Mouse (Mus musculus) cerebellum, postnatal 36 days (tissue): Measurements from ENCODE around the gene Igsf10.
"Not testable (repeated sequence)": the region's sequence is repeated elsewhere in the genome, so short reads cannot be mapped to it uniquely, and the experiment has no call there.

ENCODE experiments used
- DNase-seq, 2 experiments: peaks; one replicate each; pipeline ENCODE4 v3.0.0; 2021 to 2022; ENCODE audit warnings: mixed read lengths in 2 of 2

Gene Igsf10

DNA sequence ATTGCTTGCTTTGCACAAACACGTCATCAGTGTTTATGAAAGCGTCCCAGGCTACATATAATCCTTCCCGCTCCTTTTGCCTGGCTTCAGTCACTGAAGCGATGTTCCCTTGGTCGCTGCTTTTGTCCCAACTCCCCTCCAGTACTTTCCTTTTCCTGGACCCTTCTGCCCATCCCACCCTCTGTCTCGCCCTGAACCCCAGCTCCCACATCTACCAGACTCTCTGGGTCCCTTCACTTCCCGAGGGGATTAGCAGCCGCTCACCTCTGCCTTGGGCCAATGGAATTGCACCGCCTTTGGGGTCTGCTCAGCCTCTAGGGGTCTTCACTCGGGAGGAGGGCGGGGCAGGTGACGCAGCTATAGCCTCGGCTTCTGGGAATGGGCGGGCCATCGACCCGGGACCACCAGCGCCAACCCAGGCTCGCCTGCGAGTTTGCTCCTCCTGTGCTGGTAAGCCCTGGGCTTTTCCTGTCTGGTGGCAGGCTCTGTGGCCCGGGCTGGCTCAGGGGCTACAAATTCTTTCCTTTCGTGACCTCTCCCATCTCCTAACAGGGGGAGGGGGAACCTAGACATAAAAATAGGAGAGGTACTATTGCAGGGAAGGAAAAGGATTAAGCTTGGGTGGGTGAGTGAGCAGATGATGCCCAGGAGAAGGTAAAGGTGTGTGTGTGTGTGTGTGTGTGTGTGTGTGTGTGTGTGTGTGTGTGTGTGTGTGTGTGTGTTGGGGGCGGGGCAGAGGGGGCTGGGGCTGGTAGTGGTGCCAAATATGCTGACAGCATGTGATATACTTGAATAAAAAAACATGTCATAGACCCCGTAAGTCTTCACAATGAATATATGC is at the start of gene Igsf10:
TSS of gene Igsf10 (minus strand) at position 330 of the 841 bp plus-strand sequence.
- peak; percentile 39 to 46 for DNase-seq

DNA sequence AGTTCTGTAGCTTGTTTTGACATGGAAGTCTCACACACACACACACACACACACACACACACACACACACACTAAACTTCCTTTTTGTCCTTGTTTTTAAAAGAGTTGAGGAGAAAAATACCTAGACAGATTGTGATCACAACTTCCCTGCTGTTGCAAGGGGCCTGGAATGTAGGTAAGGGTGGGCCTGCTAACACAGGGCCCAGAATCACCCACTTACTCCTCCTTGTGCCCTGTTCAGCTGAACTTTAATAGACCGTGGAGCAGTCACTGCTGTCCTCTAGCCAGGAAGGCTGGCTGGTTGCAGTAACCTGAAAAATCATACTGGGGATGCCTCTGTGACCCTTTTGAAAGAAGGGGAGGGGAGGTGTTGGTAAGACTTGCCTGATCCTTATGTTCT is 41.4 kb upstream of the Igsf10 start:
- no peak for DNase-seq

DNA sequence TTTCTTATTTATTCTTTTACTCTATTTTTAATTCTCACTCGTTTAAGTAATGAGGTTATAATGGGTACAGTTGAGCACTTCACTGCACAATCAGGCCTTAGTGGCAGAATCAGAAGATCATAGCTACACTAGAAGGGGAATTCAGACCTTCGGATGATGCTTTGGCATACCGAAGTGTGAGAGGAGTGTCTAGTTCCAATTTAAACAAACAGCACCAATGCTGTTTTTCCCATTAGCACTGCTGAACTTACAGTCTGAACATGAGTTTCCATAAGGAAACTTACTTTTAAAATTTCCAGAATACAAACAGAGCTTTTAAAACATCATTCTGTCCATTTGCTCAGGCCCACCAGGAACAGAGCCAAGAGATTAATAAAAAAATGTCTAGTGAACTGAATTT is 40.8 kb upstream of the Igsf10 start:
- no peak for DNase-seq

DNA sequence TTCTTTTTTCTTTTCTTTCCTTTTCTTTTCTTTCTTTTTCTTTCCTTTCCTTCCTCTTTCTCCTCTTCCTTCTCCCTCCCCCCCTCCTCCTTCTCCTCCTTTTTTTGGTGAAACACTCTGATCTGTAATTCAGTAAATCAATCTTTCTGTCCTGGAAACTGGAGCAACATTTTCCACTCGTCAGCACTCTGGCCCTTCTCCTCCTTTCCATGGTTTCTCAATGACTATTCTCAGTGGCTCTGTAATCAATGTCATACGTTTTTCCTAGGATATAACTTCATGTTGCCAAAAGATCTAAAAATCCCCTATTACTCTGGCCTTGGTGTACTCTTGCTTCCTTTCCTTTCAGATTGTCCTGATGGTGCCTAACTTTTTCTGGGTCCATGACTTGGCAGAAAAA is 40.1 kb upstream of the Igsf10 start:
- no peak for DNase-seq

DNA sequence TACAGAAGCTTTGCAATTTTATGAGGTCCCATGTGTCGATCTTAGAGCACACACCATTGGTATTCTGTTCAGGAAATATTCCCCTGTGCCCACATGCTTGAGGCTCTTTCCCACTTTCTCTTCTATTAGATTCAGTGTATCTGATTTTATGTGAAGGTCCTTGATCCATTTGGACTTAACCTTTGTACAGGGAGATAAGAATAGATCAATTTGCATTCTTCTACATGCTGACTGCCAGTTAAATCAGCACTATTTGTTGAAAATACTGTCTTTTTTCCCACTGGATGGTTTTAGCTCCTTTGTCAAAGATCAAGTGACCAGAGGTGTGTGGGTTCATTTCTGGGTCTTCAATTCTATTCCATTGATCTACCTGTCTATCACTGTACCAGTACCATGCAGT is 34.6 kb upstream of the Igsf10 start:
- DNase-seq = not testable (repeated sequence)

DNA sequence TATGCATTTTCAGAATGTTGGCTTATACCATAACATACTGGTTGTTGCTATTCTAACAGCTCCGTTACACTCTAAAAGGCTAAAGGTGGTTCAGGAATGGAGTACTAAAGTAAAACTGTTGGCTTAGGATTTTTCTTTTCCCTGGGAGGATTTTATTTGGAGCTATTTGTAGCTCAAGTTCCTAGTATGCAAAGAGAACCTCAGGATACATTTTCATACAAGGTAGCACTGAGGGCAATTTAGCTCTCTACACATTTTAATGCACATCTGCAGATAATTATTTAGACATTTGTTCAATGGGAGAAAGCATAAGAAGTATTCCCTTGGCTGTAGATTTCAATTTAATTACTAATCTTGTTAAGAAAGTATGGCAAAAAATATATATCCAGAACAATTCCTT is 17.7 kb upstream of the Igsf10 start:
- no peak for DNase-seq

DNA sequence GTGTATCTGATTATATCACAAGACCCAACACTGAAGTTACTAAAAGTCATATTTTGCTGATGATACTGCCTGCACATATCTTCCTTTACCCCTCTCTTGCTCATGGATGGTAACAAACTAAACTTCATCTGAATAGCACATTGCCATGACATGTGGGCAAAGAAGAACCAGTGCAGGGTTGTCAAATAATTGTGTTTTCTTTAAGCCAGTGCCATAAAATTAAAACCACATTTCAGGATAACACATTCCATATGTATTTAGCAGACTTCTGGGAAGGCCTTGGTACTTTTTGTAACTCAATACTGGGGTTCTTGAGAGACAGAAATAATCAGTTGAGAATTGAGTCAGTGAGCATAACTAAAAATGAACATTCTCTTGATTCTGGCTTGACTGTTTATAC is 15.9 kb upstream of the Igsf10 start:
- no peak for DNase-seq

DNA sequence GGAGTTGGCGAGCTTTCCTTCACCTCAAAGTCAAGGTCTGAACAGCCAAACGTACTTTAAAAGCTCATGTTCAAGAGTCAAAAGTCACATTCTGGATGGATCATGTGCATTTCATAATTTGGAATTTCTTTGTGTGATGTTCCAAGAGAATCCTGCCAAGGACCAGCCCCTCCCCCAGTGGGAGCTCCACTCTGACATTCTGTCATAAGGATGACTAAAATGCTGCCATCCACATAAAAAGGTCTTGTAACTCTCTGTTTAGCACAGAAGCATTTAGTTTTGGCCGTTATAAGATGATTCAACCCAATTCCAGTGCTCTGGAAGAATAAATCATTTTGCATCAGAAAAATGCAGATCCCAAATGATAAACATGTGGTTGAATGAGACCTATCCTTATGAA is 10.0 kb upstream of the Igsf10 start:
- DNase-seq = no peak

DNA sequence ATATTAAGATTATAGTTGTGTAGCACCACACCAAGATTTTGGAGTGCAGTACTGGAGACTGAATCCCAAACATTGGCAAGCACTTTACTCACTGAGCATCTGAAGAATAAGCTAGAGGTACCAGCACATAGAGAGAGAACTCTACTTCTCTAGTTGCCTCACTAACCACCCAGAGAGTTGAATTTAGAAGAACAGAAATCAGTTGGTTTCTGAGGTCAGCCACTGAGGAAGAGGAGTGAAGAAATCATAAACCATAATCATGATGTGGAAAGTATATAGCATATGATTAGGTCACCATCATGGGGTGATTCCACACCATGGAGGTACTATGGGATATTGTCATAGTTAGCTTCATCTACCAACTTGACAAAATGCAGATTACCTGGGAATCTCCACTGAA is 7.6 kb upstream of the Igsf10 start:
- no peak for DNase-seq

DNA sequence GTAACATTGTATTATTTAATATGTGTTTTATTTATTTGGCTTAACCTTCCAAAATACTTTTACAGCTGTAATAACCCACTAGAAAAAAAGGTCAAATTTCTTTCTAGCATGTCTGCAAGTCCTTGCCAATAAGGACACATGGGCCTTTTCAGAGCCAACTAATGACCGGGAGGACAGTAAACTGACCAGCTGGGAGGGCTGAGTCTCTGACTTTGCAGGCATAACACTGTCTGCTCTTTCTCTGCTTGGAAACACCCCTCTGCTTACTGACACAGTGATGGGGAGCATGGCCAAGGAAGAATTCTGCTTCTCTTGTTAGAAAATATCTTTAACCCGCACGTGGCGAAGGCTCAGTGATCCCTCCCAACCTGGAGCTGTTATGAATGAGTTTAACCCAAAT is 1.2 kb downstream of the Igsf10 start:
- peak; percentile 48 to 58 for DNase-seq

DNA sequence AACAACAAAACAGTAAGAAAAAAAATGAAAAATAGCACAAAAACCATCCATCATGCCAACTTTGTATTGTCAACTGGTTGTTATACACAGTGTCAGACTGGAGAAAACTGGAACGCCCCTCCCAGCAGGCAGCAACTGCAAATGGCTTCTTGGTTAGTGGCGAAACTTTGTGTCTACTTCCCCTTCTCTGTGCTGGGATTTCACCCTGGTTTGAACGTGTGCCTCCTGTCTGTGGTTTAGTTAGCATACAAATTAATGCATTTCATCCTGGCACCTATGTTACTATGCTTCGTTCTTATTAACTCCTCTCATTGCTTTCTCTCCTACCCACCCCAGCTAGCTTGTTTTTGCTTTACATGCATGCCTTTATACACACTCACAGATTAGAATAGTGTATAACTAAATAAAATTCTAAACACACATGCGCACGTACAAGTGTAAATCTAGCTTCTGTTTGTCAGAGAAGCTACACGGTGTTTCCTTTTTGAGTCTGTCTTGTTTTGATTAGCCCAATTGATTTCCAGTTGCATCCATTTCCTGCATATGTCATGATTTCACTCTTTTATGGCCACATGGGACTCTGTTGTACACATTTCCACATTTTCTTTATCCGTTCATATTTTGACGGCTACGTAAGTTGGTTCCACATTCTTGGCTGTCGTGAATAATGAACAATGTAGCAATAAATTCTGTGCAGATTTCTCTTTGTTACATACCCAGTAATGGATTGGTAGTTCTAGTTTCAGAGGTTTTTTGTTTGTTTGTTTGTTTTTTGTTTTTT is 2.4 kb downstream of the Igsf10 start:
- DNase-seq = no peak

DNA sequence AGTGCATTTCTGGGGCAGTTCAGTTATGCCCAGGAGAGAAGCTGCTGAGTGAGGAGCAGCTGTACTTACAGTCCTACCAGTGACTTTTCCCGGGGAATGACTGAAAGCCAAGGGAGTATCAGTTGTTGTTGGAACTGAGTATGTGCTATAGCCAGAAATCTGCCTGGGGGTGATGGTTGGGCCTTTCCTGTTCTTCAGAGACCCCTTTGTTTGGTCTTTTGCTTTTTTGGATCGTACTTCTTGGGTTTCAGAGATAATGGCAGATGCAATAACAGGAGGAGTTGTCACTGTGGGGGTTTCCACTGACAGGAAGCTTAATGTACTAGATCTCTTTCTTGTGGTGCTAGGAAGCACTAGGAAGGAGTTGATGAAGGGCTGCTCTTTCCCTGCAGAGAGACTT is 15.7 kb downstream of the Igsf10 start:
- DNase-seq = no peak

DNA sequence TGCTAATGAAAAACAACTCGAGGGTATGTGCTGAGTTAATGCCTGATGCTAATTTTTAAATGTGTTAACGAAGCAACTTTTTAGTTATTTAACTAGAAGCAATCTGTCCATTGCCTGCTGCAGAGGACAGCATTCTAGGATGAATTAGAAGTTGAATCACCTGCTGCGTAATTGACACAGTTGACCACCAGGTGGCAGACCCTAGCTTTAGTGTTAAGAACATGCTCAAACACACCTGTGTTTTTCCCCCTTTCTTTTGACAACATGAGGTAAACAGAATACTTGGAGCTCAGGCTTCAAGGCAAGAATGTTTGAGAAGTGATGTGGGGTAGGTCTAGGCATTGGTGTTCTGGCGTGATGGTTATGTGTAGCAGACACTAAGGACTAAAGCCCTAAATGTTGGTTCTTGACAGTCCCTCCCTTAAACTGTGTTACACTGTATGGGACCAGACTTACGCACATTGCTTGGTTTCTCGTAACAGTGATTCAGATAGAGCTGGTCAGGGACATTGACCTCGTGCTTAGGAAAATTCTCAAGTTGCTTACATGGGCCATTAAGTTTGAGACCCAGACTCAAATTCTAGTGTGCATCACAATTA is 22.8 kb downstream of the Igsf10 start:
- peak; percentile 74 to 82 for DNase-seq

DNA sequence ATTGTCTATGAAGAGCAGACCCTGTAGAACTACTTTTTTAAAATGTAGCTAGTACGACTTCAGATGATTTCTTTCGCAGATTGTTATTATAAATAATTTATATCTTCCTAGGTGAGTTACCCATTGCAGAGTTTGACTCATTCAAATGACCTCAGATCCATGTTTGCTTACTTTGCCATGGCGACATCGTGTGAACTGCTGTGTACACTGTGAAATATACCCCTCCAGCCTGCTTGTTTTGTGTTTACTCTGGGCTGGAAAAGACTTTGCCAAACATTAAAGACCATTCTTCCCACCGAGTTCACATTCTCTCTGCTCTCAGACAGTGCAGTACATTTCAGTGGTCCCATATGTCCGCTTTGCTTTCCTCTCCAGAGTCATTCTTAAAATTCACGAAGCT is 28.1 kb downstream of the Igsf10 start:
- no peak for DNase-seq

DNA sequence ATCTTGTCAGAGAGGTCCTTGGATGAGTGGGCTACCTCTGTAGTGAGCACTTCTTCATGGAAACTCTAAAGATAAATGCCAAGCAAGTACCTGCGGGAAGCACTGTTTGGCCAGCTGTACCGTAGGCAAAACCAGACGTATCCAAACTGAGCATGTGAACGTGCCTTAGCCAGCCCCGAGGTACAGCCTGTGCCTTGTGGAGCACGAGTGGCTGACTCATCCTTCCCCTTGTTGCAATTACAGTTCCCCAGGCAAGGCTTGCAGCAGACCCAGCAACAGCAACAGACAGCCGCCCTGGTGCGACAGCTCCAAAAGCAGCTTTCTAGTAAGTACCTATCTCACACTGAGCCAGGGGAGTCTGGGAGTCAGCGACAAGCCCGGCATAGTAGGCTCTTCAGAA is 31.6 kb downstream of the Igsf10 start:
- DNase-seq = no peak

DNA sequence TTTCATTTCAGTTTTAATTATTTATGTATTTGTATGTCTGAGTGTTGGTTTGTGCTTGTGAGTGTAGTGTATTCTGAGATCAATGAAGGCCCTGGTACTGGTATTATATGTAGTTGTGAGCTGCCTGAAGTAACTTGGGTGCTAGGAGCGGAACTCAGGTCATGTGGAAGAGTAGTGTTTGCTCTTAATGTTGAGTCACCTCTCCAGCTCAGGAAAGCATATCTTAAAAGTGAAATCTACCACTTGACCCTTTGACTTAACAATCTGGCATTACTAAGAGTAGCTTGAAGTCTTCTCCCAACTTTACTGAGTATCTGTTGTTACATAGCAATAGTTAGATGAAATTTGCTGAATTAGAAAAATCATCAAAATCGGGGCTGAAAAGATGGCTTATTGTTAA is 38.7 kb downstream of the Igsf10 start:
- no peak for DNase-seq

DNA sequence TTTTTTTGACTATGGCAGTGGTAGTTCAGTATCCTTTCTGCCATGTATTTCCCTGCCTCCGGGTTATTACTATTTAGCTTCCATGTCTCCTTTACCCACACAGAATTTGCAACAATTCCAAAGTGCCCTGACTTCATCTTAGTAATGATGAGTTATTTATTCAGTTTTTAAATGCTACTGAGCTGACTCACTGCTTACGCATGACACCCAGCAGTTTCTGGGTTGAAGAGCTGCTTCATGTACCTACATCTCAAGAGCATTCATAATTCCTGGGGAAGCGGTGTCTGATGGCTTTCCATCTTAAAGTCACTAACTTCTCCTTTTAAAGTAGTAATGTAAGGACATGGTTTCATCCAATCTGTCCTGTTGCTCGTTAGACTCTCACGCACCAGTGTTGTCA is 39.2 kb downstream of the Igsf10 start:
- no peak for DNase-seq

DNA sequence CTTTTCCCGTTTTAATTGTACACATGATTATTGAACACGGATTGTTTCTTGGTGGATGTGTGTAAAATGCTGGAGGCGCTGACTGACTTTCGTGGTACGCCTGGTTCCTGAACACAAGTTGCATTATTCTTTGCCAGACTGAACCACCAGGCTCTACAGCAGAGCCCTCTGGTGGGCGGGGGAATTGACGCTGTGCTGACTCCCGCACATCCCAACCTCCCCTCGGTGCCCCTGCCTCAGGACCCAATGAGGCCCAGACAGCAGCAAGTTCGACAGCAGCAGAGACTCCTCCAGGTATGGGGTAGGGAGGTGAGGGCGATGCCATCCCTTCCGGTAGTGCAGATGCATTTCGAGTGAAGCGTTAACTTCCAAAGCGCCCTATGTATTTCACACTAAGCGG is 46.5 kb downstream of the Igsf10 start:
- DNase-seq = no peak

DNA sequence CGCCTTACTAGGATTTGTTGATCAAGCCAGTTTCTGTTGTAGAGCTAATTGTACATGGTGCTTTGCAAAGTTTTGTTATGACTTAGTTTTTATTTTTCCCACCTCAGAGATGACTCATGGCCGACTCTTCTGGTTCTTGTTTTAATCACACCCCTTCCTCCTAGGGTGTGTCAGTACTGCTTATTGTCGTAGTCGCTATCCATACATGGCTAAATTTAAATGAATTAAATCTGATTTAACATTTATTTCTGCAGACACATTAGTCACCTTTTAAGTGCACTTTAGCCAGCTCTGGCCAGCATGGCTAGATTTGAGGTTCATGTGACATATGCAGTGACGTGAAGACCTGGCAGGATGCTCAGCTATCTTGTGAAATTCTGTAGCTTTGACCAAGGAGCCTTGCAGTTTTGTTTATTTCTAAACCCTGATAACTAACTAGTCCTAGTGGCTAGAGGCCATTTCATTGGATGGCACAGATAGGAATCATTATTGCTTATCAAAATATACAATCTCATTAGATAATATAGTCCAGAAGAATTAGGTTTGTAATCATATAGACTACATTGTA is 47.5 kb downstream of the Igsf10 start:
- no peak for DNase-seq

DNA sequence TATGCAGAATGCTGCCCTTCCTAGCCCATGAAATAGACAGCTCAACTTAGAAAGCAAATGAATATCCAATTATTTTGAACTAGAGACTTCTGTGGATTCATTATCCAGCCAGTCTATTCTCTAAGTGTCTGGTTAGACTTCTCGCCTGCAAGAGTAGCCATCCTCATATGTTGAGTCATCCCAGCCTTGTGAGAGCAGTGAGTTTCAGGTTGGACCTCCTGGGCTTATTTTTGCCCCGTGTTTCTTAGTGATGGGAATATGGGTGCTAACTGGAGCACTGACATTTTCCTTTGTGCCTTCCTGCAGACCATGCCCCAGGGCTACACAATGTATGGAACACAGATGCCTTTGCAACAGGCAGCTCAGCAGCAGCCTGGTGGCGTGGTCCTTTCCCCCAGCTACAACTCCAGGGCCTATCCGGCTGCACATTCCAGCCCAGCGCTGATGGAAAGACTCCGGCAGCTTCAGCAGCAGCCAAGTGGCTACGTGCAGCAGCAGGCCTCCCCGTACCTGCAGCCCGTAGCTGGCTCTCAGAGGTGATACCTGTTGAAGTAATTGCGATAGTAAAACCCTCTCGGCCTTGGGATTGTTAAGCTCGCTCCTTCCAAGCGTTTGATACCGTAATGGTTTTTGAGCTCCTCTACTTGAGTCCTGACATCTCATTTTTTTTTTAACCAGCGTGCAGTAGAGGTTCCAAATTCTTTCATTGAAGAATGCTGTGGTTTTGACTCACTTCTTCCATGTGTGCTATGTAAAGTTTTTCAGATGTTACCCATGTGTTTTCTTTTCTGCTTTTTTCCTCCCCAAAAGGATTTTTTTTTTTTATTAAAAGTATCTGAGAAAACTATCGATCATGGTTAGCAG is 48.3 kb downstream of the Igsf10 start:
- DNase-seq = no peak

DNA sequence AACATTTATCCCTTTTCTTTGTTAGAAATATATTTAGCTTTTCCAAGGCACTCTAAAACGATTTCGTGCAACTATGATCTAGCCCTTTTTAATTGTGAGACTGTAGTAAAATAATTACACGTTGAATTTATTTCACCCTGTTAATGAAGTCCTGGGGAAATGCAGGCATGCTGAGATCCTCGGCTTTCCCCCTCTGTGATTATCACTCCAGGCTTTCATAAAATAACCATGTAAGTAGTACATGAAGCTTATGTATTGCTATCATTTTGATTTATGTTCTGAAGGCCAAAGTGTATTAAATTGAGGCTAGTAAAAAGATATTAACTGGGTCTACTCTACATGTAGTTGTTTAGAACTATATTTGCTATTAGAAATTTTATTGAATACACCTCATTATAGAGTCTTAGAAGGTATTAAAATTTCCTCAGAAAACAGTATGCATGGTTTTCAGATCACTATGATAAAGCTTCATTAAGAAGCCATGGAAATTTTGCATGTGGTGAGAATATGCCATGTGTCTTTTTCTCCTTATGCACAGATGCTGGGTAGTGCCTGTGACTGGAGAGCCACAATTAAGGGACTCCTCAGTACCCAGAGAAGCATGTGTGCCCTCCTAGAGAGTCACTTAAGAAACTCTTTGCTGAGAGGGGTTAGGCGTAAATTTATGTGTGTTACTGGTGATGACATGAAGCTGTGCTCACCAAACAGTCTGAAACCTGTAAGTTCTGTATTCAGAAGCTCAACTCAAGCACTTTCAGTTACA is 50.6 kb downstream of the Igsf10 start:
- DNase-seq = no peak

DNA sequence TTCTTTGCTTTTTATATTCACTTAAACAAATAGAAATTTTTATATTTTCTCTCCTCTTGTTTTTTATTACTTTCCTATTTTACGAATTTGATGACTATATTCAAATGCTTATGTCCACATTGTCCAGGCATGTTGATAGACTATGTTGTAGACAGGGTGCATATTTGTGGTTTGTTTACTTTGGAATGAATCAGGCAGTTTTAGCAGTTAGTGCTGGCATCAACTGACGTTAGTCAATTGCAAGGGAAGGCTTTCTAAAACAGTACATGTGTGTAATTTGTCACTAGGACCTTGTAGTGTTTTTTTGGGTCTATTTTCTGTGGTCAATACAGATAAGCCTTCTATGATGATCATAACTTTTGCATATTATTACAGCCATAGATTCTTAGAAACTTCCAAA is 53.6 kb downstream of the Igsf10 start:
- no peak for DNase-seq
